Mouse (Mus musculus): ENCODE data around the gene Fbxl13.
A peak's percentile ranks its signal among the peaks of the same experiment; 100 is the strongest.

Fbxl13 gene

DNA sequence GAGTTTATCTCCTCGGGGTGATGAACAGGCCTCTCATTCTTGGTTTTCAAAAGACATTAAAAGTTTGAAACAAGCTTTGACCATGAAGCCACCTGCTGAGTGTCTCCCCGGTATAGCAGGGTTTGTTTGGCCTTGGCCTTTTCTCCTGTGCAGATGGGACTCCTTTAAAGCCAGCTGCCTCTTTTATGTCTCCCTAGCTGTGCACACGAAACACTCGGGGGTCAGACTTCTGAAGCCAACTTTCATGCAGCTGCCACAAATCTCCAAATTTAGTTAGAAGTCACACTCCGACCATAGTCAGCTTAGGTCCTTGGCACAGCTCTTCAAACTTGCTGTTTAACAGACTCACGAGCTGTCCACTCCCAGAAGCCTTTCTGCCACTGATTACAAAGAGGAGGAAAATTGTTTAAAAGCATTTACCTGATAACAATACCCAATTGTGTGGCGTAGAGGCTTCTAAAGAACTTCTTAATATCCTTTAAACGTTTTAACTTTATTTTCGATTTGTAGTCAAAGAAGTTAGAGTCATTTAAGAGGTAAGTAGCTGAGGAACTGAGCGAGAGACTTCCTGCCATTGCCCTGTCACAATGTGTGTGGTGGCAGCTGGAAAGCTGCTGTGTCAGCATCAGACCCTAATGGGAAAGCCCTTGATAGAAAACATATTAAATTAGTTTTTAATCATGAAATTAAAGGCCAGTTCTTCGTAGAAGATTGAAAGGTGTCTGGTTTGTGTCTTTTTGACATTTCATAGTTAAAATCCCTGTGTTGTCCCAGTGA lies 162.8 kb downstream of the Fbxl13 start:
- no peak for DNase-seq

DNA sequence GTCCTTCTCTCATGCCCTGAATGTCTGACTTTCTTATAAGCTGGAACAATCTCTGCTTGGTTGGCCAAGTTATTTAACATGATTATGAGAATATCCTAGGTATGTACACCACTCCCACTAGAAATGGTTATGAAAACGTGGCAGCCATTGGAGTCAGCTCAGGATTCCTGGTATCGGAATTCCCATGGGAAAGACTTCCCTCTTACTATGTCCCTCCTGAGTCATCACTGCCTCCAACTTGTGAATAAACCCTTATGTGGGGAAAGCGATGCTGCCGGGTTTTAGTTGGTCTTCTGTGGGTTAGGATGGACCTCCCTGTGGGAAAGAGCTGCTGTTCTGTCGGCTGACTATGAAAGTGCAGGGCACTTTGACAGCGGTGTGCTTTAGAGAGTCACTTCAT lies 163.9 kb downstream of the Fbxl13 start:
- no peak for DNase-seq

DNA sequence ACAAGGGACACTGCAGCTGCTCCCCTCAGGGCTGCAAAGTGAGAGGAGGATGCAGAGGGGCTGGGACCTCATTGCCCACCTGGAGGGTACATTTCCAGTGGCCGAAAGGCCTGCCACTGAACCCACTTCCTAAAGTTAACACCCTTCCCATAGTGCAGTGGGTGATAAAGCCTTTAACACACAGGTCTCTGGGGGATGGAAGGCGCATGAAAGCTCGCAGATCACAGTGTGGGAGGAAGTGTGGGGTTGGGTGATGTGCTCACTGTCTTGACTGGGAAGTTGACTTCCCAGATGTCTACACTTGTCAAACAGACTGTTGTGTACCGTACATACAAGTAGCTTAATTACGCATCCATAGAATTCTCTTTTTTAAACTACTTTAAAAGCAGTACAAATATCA lies 165.7 kb downstream of the Fbxl13 start:
- no peak for DNase-seq

DNA sequence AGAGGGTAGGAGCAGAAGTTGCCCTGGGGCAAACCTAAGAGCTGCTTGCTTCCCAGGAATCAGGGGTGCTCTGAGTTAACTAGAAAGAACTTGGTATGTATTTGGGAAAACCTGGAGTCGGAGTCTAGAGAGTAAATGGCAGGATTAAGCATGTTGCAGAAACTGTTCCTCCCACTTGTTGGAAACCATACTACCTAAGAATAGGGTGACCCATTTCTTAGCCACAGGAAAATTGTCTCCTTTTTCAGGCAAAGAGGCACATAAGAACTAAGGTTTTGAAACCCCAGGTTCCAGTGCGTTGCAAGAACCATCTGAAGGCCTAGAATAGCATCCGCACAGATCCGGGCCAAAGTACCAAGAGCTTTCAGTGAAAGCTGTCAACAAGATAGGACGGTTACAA lies 167.0 kb downstream of the Fbxl13 start:
- no peak for DNase-seq

DNA sequence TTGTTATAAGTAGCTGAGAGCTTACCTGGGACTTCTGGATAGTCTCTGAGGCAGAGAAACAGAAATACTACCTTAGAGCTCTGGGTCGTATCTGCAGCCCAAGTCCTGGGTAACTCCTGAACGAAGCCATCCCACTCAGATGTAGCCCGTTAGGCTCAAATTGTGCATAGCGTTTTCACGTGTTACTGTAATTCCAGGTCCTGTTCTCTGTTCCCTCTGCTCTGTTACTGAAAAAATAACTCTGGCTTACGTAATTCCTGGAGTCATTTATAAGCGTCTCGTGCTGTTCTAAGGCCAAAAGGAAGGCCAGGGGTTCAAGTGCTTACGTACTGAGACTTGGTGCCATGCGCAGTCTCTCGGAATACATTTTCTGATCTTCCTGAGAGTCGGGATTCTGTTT lies 177.3 kb downstream of the Fbxl13 start:
- no peak for DNase-seq

DNA sequence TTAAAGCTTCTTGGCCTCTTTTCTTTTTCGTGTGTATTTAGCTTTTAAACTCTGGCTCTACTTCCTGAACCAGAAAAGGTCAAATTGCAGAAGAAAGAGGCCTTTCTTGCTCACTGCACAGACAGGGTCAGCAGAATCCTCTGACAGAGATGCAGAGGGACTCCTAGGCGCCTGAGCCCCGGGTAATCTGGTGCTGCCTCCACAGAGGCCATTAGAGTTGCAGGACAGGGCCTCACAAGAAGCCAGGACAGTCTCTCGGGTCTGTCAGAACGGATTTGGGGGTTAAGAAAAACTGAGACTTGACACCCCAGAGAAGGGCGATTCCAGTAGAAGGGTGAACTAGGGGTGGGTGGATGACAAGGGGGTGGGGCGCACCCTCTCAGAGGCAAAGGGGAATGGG lies 178.0 kb downstream of the Fbxl13 start:
- DNase-seq = peak; percentile 8 to 12

DNA sequence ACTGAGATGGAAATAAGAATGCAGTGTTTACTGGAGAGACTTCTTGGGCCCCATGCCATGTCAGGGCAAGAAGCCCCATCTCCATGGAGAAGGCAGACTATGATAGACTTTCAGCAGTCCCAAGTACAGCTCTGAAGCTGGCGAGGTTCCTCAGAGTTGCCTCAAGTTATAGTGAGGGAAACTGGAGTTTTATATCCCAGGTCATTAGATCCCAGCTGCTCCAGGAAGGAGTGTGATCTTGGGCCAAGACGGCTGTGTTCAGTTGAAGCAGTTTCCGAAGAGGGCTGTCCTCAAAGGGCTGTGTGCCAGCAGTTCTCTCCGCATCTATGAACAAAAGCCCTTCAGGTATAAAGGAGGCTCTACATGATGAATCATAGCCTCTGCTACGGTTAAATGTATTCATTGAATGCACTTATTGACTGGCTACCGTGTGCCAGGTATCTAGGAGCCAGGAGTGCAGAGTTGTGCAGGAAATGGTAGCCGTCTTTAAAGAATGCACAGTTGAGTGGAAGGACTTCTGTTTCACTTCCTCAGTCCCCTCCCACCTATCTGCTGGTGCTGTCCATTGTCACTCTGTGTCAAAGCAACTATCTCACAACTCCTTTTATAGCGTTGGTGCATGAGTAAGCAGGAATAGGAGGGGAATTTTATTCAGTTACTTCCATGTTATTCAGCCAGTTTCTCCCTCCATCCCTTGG lies 204.5 kb downstream of the Fbxl13 start:
- DNase-seq = peak; percentile 16 to 36

DNA sequence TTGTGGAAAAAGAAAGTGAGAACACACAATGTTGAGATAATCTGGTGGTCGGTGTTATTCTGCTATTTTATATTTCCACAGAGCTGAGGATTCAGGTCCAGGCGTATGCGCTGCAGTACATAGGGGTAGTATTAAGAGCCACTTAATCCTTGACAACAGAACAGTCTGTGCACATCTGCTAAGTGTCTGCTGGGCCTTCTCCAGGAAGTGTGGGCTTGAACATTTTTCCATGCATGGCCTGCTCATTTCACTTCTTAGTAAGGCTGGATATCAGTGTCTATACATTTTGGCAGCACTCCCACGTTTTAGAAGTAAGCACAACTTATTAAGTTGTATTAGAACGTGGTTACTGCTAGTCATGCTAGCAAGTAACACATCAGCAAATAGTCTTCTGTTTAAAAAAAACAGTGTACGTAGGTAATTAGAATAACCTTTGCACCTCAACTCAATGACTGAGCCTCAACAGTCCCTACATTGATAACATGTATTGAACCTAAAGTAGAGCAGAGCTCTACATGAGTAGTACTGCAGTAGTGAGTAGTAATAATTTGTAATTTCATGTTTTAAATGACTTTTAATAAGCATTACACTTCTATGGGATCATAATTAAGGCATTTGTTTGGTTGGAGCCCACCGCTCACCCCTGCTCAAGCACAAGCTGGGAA lies 205.9 kb downstream of the Fbxl13 start:
- DNase-seq = no peak

DNA sequence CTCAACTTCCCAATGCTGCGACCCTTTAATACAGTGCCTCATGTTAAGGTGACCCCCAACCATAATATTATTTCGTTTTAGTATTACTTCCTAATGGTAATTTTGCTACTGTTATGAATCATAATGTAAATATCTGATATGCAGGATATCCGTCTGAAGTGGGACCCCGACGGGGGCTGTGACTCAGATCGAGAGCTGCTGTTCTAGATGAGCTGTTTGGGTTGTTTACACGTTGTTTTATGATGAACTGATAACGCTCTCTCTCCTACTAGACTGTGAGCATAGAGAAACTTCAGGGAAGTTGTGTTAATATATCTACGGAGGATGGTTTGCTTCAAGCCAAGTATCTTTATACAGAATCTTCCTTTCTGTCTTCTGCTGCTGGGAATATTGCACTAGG lies 207.0 kb downstream of the Fbxl13 start:
- DNase-seq = no peak

DNA sequence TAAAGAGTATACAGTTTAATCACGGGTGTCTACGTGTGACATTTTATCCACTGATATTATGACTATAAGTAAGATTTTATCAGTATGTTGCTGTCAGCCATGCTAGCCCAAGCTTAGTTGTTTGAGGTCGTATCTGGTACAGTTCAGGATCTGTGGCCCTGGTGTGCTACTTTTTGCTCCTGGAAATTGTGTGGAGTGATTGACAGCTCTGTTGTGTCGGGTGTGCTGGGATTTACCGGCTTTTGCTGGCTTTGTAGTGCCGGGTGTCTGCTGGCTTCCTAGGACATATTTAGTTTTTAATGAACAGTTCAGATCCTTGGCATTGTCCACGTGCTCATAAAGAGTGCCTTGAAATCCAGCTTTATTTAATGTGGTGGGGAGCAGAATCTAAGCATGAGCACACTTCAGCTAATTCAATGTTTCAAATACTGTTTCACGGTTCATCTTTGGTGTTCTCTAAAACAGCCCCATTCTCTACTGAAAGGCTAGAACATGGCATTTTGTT lies 208.9 kb downstream of the Fbxl13 start:
- no peak for DNase-seq

DNA sequence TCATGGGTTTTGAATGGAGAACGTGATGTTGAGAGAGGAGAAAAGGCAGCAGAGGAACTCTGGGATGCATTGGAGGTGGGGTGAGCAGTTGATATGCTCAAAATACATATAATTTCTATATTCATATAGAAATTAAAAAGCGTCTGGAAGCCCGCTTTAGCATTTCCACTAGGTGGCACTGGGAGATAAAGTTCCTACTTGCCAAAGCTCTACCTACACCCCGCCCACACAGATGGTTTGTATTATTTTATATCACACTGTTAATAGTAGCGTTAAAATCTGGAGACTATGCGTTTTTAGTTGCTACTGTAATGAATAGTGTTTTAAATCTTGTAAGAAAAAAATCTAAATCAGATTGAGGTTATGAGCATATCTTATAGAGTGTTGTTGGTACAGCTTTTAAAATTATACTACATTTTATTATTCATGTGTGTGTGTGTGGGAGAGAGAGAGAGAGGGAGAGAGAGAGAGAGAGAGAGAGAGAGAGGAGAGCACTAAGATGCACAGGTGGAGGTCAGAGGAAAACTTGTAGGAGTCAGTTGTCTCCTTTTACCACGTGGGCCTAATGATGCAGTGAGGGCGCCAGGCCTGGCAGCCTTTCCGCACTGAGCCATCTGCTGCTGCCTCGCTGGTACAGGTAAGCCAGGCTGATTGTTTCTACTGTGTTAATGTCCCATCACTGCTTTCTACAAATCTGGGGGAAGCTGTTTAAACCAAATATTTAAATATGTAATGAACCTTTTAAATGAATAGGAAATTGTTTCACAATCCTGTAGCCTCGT lies 211.1 kb downstream of the Fbxl13 start:
- no peak for DNase-seq
